Mouse (Mus musculus): ENCODE results near the gene Zfyve26. TPM values are rescaled to one million over a fixed set of nuclear protein-coding genes. Genes with fewer than 3 reads are reported as not detected.

Gene Zfyve26
- polyA plus RNA-seq, 1 experiment from 2014 or later = 11.5 TPM

DNA sequence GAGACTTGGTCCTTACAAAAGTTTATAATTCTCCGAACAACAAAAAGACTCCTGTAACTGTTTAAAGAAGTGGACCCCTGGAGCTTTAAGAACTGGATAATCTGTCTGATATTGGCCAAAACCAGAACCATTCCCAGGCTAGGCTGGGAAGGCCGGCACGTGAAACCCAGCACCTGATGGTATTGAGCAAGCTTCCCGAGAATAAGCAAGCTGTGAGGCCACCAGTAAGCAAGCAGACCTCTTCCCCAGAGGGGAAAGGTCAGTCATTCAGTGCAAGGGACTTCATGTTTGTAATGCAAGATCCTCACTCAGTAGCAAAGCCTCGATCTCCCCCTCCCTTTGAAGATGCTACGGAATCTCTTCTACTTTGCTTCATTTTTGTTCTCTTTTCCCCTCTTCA is 3.2 kb downstream of the Zfyve26 start:
- no peak overlapping the region for H3K27ac ChIP-seq (ENCODE audit: low read length)
- no peak overlapping the region for H3K4me2 ChIP-seq (ENCODE audit: low read length)
- no peaks in the 10 kb centered on the region for H3K9me3 ChIP-seq (ENCODE audit: control insufficient read depth, low read length)
- no peaks in the 10 kb centered on the region for H3K27me3 ChIP-seq (replicated peaks; ENCODE audit: control insufficient read depth, insufficient read depth, low read length)
- ATAC-seq = no peak
- 81% methylated on average over 6 of the region's 6 CpGs for WGBS
- H3K9ac ChIP-seq (replicated peaks; ENCODE audit: low read depth, low read length) = no peak overlapping the region
- H3K36me3 ChIP-seq (ENCODE audit: control insufficient read depth, insufficient read depth) = peaks cover 8% of the 10 kb centered on the region; the same call in 1 of the 2 replicates
- peaks cover 17% of the 10 kb centered on the region for H3K4me1 ChIP-seq (replicated peaks; ENCODE audit: control insufficient read depth, insufficient read depth, low read length)
- no peak overlapping the region for H3K4me3 ChIP-seq (replicated peaks; ENCODE audit: low read length)

DNA sequence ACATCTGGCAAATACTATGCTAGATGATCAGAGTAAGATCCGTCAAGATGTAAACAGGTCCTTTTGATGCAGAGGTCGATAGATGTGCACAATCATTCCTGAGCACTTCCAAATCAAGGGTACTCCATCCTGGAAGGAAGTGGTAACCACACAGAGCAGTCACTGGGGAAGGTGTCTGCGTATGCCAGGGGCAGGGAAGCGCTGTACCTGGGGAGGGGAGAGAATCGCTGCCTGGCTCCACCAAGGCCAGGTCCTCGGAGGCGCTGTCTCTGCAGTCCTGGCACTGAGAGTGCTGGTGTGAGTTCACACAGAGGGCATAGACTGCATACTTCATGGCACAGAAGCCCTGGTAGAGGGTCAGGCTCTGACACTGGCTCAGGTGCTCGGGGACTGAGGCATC is 13.5 kb downstream of the Zfyve26 start:
- no peak for ATAC-seq

DNA sequence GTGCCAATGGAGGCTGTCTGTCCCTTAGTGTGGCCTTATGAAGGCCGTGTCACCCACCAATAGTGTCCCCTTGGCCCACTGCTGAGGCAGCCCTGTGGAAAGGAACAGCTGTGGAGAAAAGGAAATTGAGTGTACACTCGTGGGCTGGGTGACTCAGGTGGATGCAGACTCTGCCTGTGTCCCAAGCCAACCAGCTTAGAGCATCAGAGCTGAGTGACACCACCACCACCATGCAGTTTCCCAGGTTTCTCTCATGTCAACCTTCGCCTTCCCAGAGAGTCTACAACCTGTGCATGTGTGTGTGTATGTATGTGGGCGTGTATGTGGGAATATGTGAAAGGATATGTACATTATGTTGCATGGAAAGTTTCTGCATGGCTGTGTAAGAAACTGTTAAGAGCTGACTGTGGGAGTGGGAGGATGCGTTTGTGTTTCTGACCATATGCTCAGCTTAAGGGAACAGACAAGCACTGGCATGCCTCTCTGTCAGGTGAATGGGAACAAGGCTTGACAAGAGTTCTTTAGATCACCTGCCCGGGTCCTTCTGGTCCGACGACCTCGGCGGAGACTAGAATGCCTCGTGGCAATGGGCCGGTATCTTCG is 16.5 kb downstream of the Zfyve26 start:
- H3K4me1 ChIP-seq (replicated peaks; ENCODE audit: control insufficient read depth, insufficient read depth, low read length) = no peaks in the 10 kb centered on the region
- H3K4me2 ChIP-seq (ENCODE audit: low read length) = no peak overlapping the region
- no peak overlapping the region for H3K9ac ChIP-seq (replicated peaks; ENCODE audit: low read depth, low read length)
- ATAC-seq = no peak
- H3K27ac ChIP-seq (ENCODE audit: low read length) = no peak overlapping the region
- peaks cover 22% of the 10 kb centered on the region; the same call in 1 of the 2 replicates for H3K36me3 ChIP-seq (ENCODE audit: control insufficient read depth, insufficient read depth)
- H3K4me3 ChIP-seq (replicated peaks; ENCODE audit: low read length) = no peak overlapping the region
- H3K9me3 ChIP-seq (ENCODE audit: control insufficient read depth, low read length) = no peaks in the 10 kb centered on the region
- no peaks in the 10 kb centered on the region for H3K27me3 ChIP-seq (replicated peaks; ENCODE audit: control insufficient read depth, insufficient read depth, low read length)
- WGBS = 93% methylated on average over 13 of the region's 13 CpGs

More for the DNA sequence above, 13.5 kb downstream of the Zfyve26 start:
- no peaks in the 10 kb centered on the region for H3K4me1 ChIP-seq (replicated peaks; ENCODE audit: control insufficient read depth, insufficient read depth, low read length)
- H3K4me3 ChIP-seq (replicated peaks; ENCODE audit: low read length) = no peak overlapping the region
- H3K9me3 ChIP-seq (ENCODE audit: control insufficient read depth, low read length) = no peaks in the 10 kb centered on the region
- H3K4me2 ChIP-seq (ENCODE audit: low read length) = no peak overlapping the region
- peaks cover 29% of the 10 kb centered on the region; the same call in 1 of the 2 replicates for H3K36me3 ChIP-seq (ENCODE audit: control insufficient read depth, insufficient read depth)
- H3K9ac ChIP-seq (replicated peaks; ENCODE audit: low read depth, low read length) = no peak overlapping the region
- H3K27ac ChIP-seq (ENCODE audit: low read length) = no peak overlapping the region
- 92% methylated on average over 8 of the region's 8 CpGs for WGBS
- H3K27me3 ChIP-seq (replicated peaks; ENCODE audit: control insufficient read depth, insufficient read depth, low read length) = no peaks in the 10 kb centered on the region

DNA sequence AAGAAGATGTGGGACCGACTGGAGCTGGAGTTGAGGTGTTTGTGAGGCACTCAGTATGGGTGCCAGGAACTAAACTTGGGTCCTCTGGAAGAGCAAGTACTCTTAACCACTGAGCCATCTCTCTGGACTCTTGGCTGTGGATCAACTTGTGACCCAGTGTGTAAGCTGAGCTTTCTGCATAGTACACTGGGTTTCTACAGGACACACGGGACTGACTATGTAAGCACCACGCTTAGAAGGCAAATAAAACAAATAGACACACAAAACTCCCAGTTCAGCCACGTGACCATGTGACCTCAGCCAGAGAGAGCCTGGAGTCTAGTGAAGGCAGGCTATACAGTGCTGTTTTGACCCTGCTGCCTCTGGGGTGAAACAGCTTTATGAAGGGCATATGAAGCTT is 23.5 kb downstream of the Zfyve26 start:
- no peak overlapping the region for H3K4me2 ChIP-seq (ENCODE audit: low read length)
- peaks cover 39% of the 10 kb centered on the region for H3K36me3 ChIP-seq (ENCODE audit: control insufficient read depth, insufficient read depth)
- no peaks in the 10 kb centered on the region for H3K27me3 ChIP-seq (replicated peaks; ENCODE audit: control insufficient read depth, insufficient read depth, low read length)
- H3K9ac ChIP-seq (replicated peaks; ENCODE audit: low read depth, low read length) = no peak overlapping the region
- H3K9me3 ChIP-seq (ENCODE audit: control insufficient read depth, low read length) = no peaks in the 10 kb centered on the region
- 89% methylated on average over 4 of the region's 4 CpGs for WGBS
- no peaks in the 10 kb centered on the region for H3K4me1 ChIP-seq (replicated peaks; ENCODE audit: control insufficient read depth, insufficient read depth, low read length)
- ATAC-seq = no peak
- H3K4me3 ChIP-seq (replicated peaks; ENCODE audit: low read length) = no peak overlapping the region
- no peak overlapping the region for H3K27ac ChIP-seq (ENCODE audit: low read length)

DNA sequence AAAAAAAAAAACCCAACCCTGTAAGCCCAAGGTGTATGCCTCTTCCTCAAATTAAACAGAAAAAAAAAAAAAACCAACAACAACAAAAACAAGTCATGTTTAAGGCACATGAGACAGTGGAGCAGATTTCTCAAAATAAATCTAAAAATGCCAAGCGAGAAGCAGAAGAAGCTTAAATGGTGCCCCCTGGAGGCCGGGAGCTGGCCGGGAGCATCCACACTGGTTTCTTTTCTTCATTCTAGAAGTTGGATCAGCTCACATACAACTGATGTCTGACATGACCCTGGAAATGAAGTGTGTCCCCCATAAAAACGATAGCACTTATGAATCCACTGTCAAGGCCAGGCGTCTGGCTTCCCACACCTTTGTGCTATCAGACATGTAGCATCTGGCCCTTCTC is 35.1 kb downstream of the Zfyve26 start:
- no peak overlapping the region for H3K4me3 ChIP-seq (replicated peaks; ENCODE audit: low read length)
- H3K9ac ChIP-seq (replicated peaks; ENCODE audit: low read depth, low read length) = no peak overlapping the region
- H3K9me3 ChIP-seq (ENCODE audit: control insufficient read depth, low read length) = no peaks in the 10 kb centered on the region
- H3K27me3 ChIP-seq (replicated peaks; ENCODE audit: control insufficient read depth, insufficient read depth, low read length) = no peaks in the 10 kb centered on the region
- no peak overlapping the region for H3K27ac ChIP-seq (ENCODE audit: low read length)
- ATAC-seq = no peak
- no peak overlapping the region for H3K4me2 ChIP-seq (ENCODE audit: low read length)
- H3K36me3 ChIP-seq (ENCODE audit: control insufficient read depth, insufficient read depth) = peaks cover 22% of the 10 kb centered on the region
- H3K4me1 ChIP-seq (replicated peaks; ENCODE audit: control insufficient read depth, insufficient read depth, low read length) = no peaks in the 10 kb centered on the region
- 53% methylated on average over 5 of the region's 5 CpGs for WGBS

DNA sequence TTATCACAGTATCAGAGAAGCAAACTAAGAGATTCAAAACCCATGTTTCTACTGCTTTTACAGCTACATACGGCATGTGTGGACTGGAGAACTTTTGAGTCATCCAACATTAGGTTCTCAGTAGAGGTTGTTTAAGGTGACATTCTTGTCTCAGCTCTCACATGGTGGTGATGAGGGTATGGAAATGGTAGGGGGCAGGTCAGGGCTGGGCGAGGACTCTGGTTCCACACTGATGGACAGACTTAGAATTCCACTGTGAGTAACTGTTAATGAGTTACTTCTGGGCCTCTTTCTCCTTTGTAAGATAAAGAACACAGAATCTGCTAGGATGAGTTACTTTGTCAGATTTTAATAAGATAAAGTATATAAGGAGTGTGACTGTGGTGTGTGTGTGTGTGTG is 36.0 kb downstream of the Zfyve26 start:
- H3K27me3 ChIP-seq (replicated peaks; ENCODE audit: control insufficient read depth, insufficient read depth, low read length) = no peaks in the 10 kb centered on the region
- H3K4me1 ChIP-seq (replicated peaks; ENCODE audit: control insufficient read depth, insufficient read depth, low read length) = no peaks in the 10 kb centered on the region
- H3K9ac ChIP-seq (replicated peaks; ENCODE audit: low read depth, low read length) = no peak overlapping the region
- no peaks in the 10 kb centered on the region for H3K9me3 ChIP-seq (ENCODE audit: control insufficient read depth, low read length)
- ATAC-seq = no peak
- peaks cover 22% of the 10 kb centered on the region for H3K36me3 ChIP-seq (ENCODE audit: control insufficient read depth, insufficient read depth)
- no peak overlapping the region for H3K4me3 ChIP-seq (replicated peaks; ENCODE audit: low read length)
- 96% methylated on average over 2 of the region's 2 CpGs for WGBS
- no peak overlapping the region for H3K4me2 ChIP-seq (ENCODE audit: low read length)
- no peak overlapping the region for H3K27ac ChIP-seq (ENCODE audit: low read length)

DNA sequence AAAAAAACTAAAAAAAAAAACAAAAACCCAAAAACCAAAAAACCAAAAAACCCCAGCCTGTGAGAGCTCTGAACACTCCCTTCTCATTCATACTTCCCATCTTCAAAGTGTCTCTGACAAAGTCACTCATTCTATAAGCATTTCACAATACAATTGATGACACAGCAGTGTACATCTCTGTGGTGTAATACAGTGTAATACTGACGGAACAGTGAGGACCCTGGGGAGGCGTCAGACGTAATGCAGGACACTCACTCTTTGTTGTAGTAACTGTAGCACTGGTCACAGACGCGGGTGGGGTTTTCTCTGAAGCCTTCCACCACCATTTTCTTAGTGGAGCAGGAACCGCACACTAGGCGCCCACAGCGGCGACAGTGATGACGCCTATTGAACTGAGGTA is 41.1 kb downstream of the Zfyve26 start:
- no peak overlapping the region for H3K27ac ChIP-seq (ENCODE audit: low read length)
- no peak for ATAC-seq
- H3K4me2 ChIP-seq (ENCODE audit: low read length) = no peak overlapping the region
- no peaks in the 10 kb centered on the region for H3K4me1 ChIP-seq (replicated peaks; ENCODE audit: control insufficient read depth, insufficient read depth, low read length)
- H3K4me3 ChIP-seq (replicated peaks; ENCODE audit: low read length) = no peak overlapping the region
- peaks cover 26% of the 10 kb centered on the region for H3K36me3 ChIP-seq (ENCODE audit: control insufficient read depth, insufficient read depth)
- no peaks in the 10 kb centered on the region for H3K27me3 ChIP-seq (replicated peaks; ENCODE audit: control insufficient read depth, insufficient read depth, low read length)
- H3K9me3 ChIP-seq (ENCODE audit: control insufficient read depth, low read length) = no peaks in the 10 kb centered on the region
- 95% methylated on average over 10 of the region's 10 CpGs for WGBS
- no peak overlapping the region for H3K9ac ChIP-seq (replicated peaks; ENCODE audit: low read depth, low read length)

DNA sequence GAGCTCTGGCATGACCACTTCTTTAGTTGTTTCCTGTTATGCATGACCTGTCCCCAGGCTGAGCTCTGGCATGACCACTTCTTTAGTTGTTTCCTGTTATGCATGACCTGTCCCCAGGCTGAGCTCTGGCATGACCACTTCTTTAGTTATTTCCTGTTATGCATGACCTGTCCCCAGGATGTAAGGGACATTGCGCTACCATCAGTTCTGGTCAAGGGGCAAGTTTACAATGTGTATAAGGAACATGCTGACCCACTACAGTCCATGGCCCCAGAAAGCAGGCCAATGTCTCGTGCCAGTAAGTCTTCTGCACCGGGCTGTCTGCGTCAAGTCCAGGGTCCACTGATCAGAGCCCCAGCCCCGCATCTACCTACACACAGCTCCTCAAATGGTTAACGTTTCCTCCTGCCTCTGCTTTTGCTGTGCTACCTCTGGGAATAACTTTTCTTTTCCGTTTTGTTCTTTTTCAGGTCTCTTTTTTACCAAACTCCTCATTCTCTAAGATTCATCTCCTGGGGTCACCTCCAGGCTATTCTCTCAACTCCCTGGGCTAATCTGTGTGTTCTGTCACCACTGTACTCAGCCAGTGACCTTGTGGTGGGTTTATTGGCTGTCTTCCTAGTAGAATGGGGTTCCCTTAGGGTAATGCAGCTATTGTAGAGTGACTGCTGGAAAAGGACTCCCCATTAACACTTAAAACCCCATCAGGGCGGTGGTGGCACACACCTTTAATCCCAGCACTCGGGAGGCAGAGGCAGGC is 42.6 kb downstream of the Zfyve26 start:
- H3K36me3 ChIP-seq (ENCODE audit: control insufficient read depth, insufficient read depth) = peaks cover 34% of the 10 kb centered on the region
- H3K27ac ChIP-seq (ENCODE audit: low read length) = no peak overlapping the region
- no peaks in the 10 kb centered on the region for H3K9me3 ChIP-seq (ENCODE audit: control insufficient read depth, low read length)
- H3K4me3 ChIP-seq (replicated peaks; ENCODE audit: low read length) = no peak overlapping the region
- no peaks in the 10 kb centered on the region for H3K27me3 ChIP-seq (replicated peaks; ENCODE audit: control insufficient read depth, insufficient read depth, low read length)
- H3K4me1 ChIP-seq (replicated peaks; ENCODE audit: control insufficient read depth, insufficient read depth, low read length) = no peaks in the 10 kb centered on the region
- no peak for ATAC-seq
- WGBS = 93% methylated on average over 9 of the region's 9 CpGs
- no peak overlapping the region for H3K4me2 ChIP-seq (ENCODE audit: low read length)
- H3K9ac ChIP-seq (replicated peaks; ENCODE audit: low read depth, low read length) = no peak overlapping the region

DNA sequence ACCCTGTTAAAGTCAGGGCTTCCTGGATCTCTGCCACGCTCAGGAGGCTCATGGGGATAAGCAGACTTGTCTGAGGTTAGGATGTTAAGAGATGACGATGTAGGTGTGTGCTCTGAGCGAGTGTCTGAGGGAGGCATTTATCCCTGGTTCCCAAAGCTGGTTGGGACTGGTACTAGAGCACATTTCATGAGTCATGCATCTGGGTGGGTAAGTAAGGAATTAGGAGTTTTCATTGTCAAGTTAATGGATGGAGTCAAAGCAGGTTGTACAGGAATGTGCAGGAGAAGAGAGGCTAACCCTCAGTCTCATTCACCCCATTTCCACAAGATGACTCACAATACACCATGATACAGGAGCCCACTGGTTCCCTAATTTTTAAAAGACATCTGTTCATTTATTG is 48.0 kb downstream of the Zfyve26 start:
- H3K27ac ChIP-seq (ENCODE audit: low read length) = no peak overlapping the region
- H3K4me3 ChIP-seq (replicated peaks; ENCODE audit: low read length) = no peak overlapping the region
- no peak overlapping the region for H3K4me2 ChIP-seq (ENCODE audit: low read length)
- H3K9ac ChIP-seq (replicated peaks; ENCODE audit: low read depth, low read length) = no peak overlapping the region
- no peak for ATAC-seq
- WGBS = 95% methylated on average over 3 of the region's 3 CpGs
- H3K27me3 ChIP-seq (replicated peaks; ENCODE audit: control insufficient read depth, insufficient read depth, low read length) = no peaks in the 10 kb centered on the region
- no peaks in the 10 kb centered on the region for H3K4me1 ChIP-seq (replicated peaks; ENCODE audit: control insufficient read depth, insufficient read depth, low read length)
- H3K9me3 ChIP-seq (ENCODE audit: control insufficient read depth, low read length) = no peaks in the 10 kb centered on the region
- H3K36me3 ChIP-seq (ENCODE audit: control insufficient read depth, insufficient read depth) = peaks cover 51% of the 10 kb centered on the region
